Mouse (Mus musculus) brain, adult 10 weeks (tissue): ENCODE measurements around the gene Zfp988. TPM values are rescaled to one million over a fixed set of nuclear protein-coding genes. Genes with fewer than 3 reads are reported as not detected.

Experiments used
- polyA plus RNA-seq: library from polyadenylated mRNA; stranded (reverse); fragments of 350-450 nt; fragmentation: Illumina TruSeq; extraction: RNeasy Lipid Tissue Mini Kit (QIAGEN cat#74804); gene quantifications from one replicate; pipeline ENCODE4 v1.2.3, GENCODE M21; 2015; ENCODE audit warnings: low read depth, low replicate concordance

The Zfp988 gene
- polyA plus RNA-seq = 0.22 TPM

GRCm38 (mm10) chr4:147305436-147305835 is at the start of gene Zfp988:
Gene Zfp988, plus strand, starts transcription at chr4:147305674.

GRCm38 (mm10) chr4:147361003-147361402 is 55.5 kb downstream of the Zfp988 start, which contains the start of gene Zfp978:
Gene Zfp978, plus strand, starts transcription at chr4:147361303.

Other genes starting within 250 kb of the Zfp988 start
- 5.2 TPM for gene Zfp991, start 173.6 kb upstream of the Zfp988 start, polyA plus RNA-seq
- gene Zfp978, start 55.6 kb downstream of the Zfp988 start, polyA plus RNA-seq = not detected
- 6.0 TPM for gene Zfp982, start 186.7 kb downstream of the Zfp988 start, polyA plus RNA-seq
- gene Gm16503, start 234.5 kb downstream of the Zfp988 start, polyA plus RNA-seq = 0.34 TPM
- gene Zfp985, start 247.6 kb downstream of the Zfp988 start, polyA plus RNA-seq = not detected